Mouse (Mus musculus) forebrain, postnatal 0 days (tissue): ENCODE measurements around the gene Nck1. TPM values are rescaled to one million over a fixed set of nuclear protein-coding genes. Genes with fewer than 3 reads are reported as not detected.
A peak's percentile ranks its signal among the peaks of the same experiment; 100 is the strongest.

Experiments
- ATAC-seq: fragments of 200-750 bp; cut with Nextera tagmentation; 2 replicates; pipeline ENCODE4 v1.8.0; 2017; ENCODE audit warnings: mild to moderate bottlenecking, moderate library complexity
- DNase-seq: peaks from one replicate; pipeline ENCODE4 v3.0.0-alpha.2; 2015
- H3K27ac ChIP-seq: fragments of 300-500 bp; sonication (generic); 2 replicates; pipeline ENCODE4 v1.5.1; 2014; ENCODE audit warnings: low read depth, mild to moderate bottlenecking, antibody characterized with exemption, low read length, moderate library complexity, mixed read lengths
- H3K27me3 ChIP-seq: fragments of 300-500 bp; sonication (generic); 2 replicates; pipeline ENCODE4 v1.6.1; 2014; ENCODE audit warnings: mild to moderate bottlenecking, low read length, mixed read lengths; ENCODE audit not compliant: insufficient read depth
- H3K36me3 ChIP-seq: fragments of 300-500 bp; sonication (generic); 2 replicates; pipeline ENCODE4 v1.6.1; 2014; ENCODE audit warnings: mild to moderate bottlenecking, moderate library complexity; ENCODE audit not compliant: insufficient read depth
- H3K4me1 ChIP-seq: fragments of 300-500 bp; sonication (generic); 2 replicates; pipeline ENCODE4 v1.6.1; 2014; ENCODE audit warnings: antibody characterized with exemption; ENCODE audit not compliant: insufficient read depth
- H3K4me2 ChIP-seq: fragments of 300-500 bp; sonication (generic); 2 replicates; pipeline ENCODE4 v1.6.1; 2014; ENCODE audit warnings: low read depth, mild to moderate bottlenecking, moderate library complexity
- H3K4me3 ChIP-seq: fragments of 300-500 bp; sonication (generic); 2 replicates; pipeline ENCODE4 v1.5.1; 2014; ENCODE audit warnings: low read depth, low read length, mixed read lengths
- H3K9ac ChIP-seq: fragments of 300-500 bp; sonication (generic); 2 replicates; pipeline ENCODE4 v1.6.1; 2014; ENCODE audit warnings: mild to moderate bottlenecking
- H3K9me3 ChIP-seq: fragments of 300-500 bp; sonication (generic); 2 replicates; pipeline ENCODE4 v1.6.1; 2016; ENCODE audit warnings: low read length
- CTCF ChIP-seq: sonication (generic); IDR thresholded peaks from 2 replicates; pipeline ENCODE4 v1.5.1; 2016; ENCODE audit warnings: antibody characterized with exemption, control low read depth, low read depth
- WGBS: fragments of 180-500 bp; shearing (Covaris S2); extraction: QIAGEN DNeasy Blood & Tissue Kit; methylation state at CpG from one replicate; pipeline ENCODE4 v1.1.7; 2014; 5-methylcytosine and 5-hydroxymethylcytosine counted together
- polyA plus RNA-seq: library from polyadenylated mRNA; unstranded; fragments of >200 nt; fragmentation: Nextera tagmentation; extraction: Ambion mirVana; gene quantifications from 2 replicates; pipeline ENCODE4 v1.2.1, GENCODE M21; 2015
- total RNA-seq: library from RNA; depleted of rRNA; stranded (reverse); fragments of >200 nt; gene quantifications from 2 replicates; pipeline ENCODE4 v1.2.3, GENCODE M21; 2014

The Nck1 gene
- total and polyA plus RNA-seq, 2 experiments from 2014 or later, result 14.7 to 28.0 TPM

GRCm38 (mm10) chr9:100573942-100574341 is 28.0 kb upstream of the Nck1 start:
- no peak for DNase-seq
- Histone ChIP-seq H3K4me3 (no peak overlapping the region), H3K27ac (no peak overlapping the region), H3K4me2 (no peak overlapping the region), H3K36me3 (no peaks in the 10 kb centered on the region), H3K27me3 (no peaks in the 10 kb centered on the region; the same call in 1 of the 2 replicates), H3K9me3 (no peaks in the 10 kb centered on the region), H3K4me1 (peaks cover 3% of the 10 kb centered on the region; the same call in 1 of the 2 replicates), H3K9ac (no peak overlapping the region)
- WGBS, result 31% methylated on average over 5 of the region's 5 CpGs
- no peak for TF ChIP-seq CTCF
- no peak for ATAC-seq

GRCm38 (mm10) chr9:100573300-100573699 is 27.4 kb upstream of the Nck1 start:
- no peak for DNase-seq
- Histone ChIP-seq H3K4me3 (no peak overlapping the region), H3K4me1 (peaks cover 3% of the 10 kb centered on the region; the same call in 1 of the 2 replicates), H3K9me3 (no peaks in the 10 kb centered on the region), H3K4me2 (no peak overlapping the region), H3K27me3 (no peaks in the 10 kb centered on the region; the same call in 1 of the 2 replicates), H3K36me3 (no peaks in the 10 kb centered on the region), H3K27ac (no peak overlapping the region), H3K9ac (no peak overlapping the region)
- TF ChIP-seq CTCF, result no peak
- WGBS, result 60% methylated on average over 2 of the region's 2 CpGs
- no peak for ATAC-seq

GRCm38 (mm10) chr9:100571511-100571910 is 25.6 kb upstream of the Nck1 start:
- DNase-seq, result no peak
- no peak overlapping the region for H3K4me3 ChIP-seq
- TF ChIP-seq CTCF, result no peak
- ATAC-seq, result no peak
- no peak overlapping the region for H3K27ac ChIP-seq
- H3K9me3 ChIP-seq, result no peaks in the 10 kb centered on the region
- no peaks in the 10 kb centered on the region for H3K36me3 ChIP-seq
- no peak overlapping the region for H3K9ac ChIP-seq
- H3K27me3 ChIP-seq, result no peaks in the 10 kb centered on the region; the same call in 1 of the 2 replicates
- WGBS, result 94% methylated on average over 1 of the region's 1 CpGs
- peaks cover 3% of the 10 kb centered on the region; the same call in 1 of the 2 replicates for H3K4me1 ChIP-seq
- peak overlapping the region; percentile 65 for H3K4me2 ChIP-seq

GRCm38 (mm10) chr9:100570626-100571233 is 24.8 kb upstream of the Nck1 start, which contains the start of gene Slc35g2:
TSS of gene Slc35g2 (minus strand) at chr9:100571090.
- H3K27ac ChIP-seq, result peak within 1 kb of the TSS; percentile 45; the same call in 1 of the 2 replicates
- TF ChIP-seq CTCF, result peak; percentile 58
- ATAC-seq (peak; percentile 92), DNase-seq (peak; percentile 75)
- peak within 1 kb of the TSS; percentile 65 for H3K4me2 ChIP-seq
- H3K4me1 ChIP-seq, result peaks cover 3% of the 10 kb centered on the region; the same call in 1 of the 2 replicates
- WGBS, result under 1% methylated on average over 53 of the region's 55 CpGs
- H3K9ac ChIP-seq, result peak within 1 kb of the TSS; percentile 61
- peak within 1 kb of the TSS; percentile 66 for H3K4me3 ChIP-seq
- no peaks in the 10 kb centered on the region for H3K9me3 ChIP-seq
- H3K27me3 ChIP-seq, result no peaks in the 10 kb centered on the region; the same call in 1 of the 2 replicates
- no peaks in the 10 kb centered on the region for H3K36me3 ChIP-seq

- H3K36me3 ChIP-seq, result no peaks in the 10 kb centered on the region
- H3K9ac ChIP-seq, result peak overlapping the region; percentile 61
- peak; percentile 40; the same call in 1 of the 2 replicates for TF ChIP-seq CTCF
- H3K4me1 ChIP-seq, result peaks cover 3% of the 10 kb centered on the region; the same call in 1 of the 2 replicates
- H3K4me3 ChIP-seq, result peak overlapping the region; percentile 66
- peak overlapping the region; percentile 65 for H3K4me2 ChIP-seq
- H3K9me3 ChIP-seq, result no peaks in the 10 kb centered on the region
- WGBS, result 12% methylated on average over 32 of the region's 32 CpGs
- H3K27ac ChIP-seq, result peak overlapping the region; percentile 45; the same call in 1 of the 2 replicates
- no peaks in the 10 kb centered on the region; the same call in 1 of the 2 replicates for H3K27me3 ChIP-seq
- DNase-seq (peak; percentile 46), ATAC-seq (peak; percentile 68)
Measured at GRCm38 (mm10) chr9:100569798-100570625, 24.1 kb upstream of the Nck1 start.

- Histone ChIP-seq H3K4me3 (no peak overlapping the region), H3K27me3 (no peaks in the 10 kb centered on the region), H3K4me1 (0 out of 2 replicates have a peak, but pooled peaks cover 3% of the 10 kb centered on the region), H3K9ac (no peak overlapping the region), H3K4me2 (no peak overlapping the region), H3K9me3 (no peaks in the 10 kb centered on the region), H3K36me3 (no peaks in the 10 kb centered on the region), H3K27ac (no peak overlapping the region)
- TF ChIP-seq CTCF, result no peak
- DNase-seq (peak; percentile 81), ATAC-seq (peak; percentile 84)
- 56% methylated on average over 10 of the region's 10 CpGs for WGBS
Measured at GRCm38 (mm10) chr9:100560251-100560890, 14.4 kb upstream of the Nck1 start.
